Mouse (Mus musculus) hindbrain, embryonic 14.5 days (tissue): ENCODE results near the gene Stard3. TPM values are rescaled to one million over a fixed set of nuclear protein-coding genes. Genes with fewer than 3 reads are reported as not detected.
A peak's percentile ranks its signal among the peaks of the same experiment; 100 is the strongest.

ENCODE experiments used
- ATAC-seq: fragments of 200-750 bp; cut with Nextera tagmentation; 2 replicates; pipeline ENCODE4 v1.8.0; 2017; ENCODE audit warnings: moderate number of reproducible peaks, mild to moderate bottlenecking, moderate TSS enrichment, moderate library complexity; ENCODE audit not compliant: low FRiP score
- DNase-seq: peaks from one replicate; pipeline ENCODE4 v3.0.0-alpha.2; 2015; ENCODE audit warnings: low spot score
- H3K27ac ChIP-seq: fragments of 300-500 bp; sonication (generic); 2 replicates; pipeline ENCODE4 v1.5.1; 2014; ENCODE audit warnings: mild to moderate bottlenecking, moderate library complexity
- H3K27me3 ChIP-seq: fragments of 300-500 bp; sonication (generic); 2 replicates; pipeline ENCODE4 v1.6.1; 2014; ENCODE audit warnings: mild to moderate bottlenecking, low read length, mixed read lengths; ENCODE audit not compliant: control insufficient read depth, insufficient read depth
- H3K36me3 ChIP-seq: fragments of 300-500 bp; sonication (generic); replicated peaks from 2 replicates; pipeline ENCODE4 v1.6.1; 2014; ENCODE audit not compliant: control insufficient read depth, insufficient read depth
- H3K4me1 ChIP-seq: fragments of 300-500 bp; sonication (generic); replicated peaks from 2 replicates; pipeline ENCODE4 v1.6.1; 2014; ENCODE audit warnings: antibody characterized with exemption, low read length, mixed read lengths; ENCODE audit not compliant: control insufficient read depth, insufficient read depth
- H3K4me2 ChIP-seq: fragments of 300-500 bp; sonication (generic); replicated peaks from 2 replicates; pipeline ENCODE4 v1.6.1; 2014; ENCODE audit warnings: mild to moderate bottlenecking, moderate library complexity
- H3K4me3 ChIP-seq: fragments of 300-500 bp; sonication (generic); replicated peaks from 2 replicates; pipeline ENCODE4 v1.5.1; 2014; ENCODE audit warnings: mild to moderate bottlenecking, low read length
- H3K9ac ChIP-seq: fragments of 300-500 bp; sonication (generic); 2 replicates; pipeline ENCODE4 v1.6.1; 2014
- H3K9me3 ChIP-seq: fragments of 300-500 bp; sonication (generic); 2 replicates; pipeline ENCODE4 v1.6.1; 2016; ENCODE audit warnings: low read length; ENCODE audit not compliant: control insufficient read depth
- WGBS: fragments of 180-500 bp; shearing (Covaris S2); extraction: QIAGEN DNeasy Blood & Tissue Kit; methylation state at CpG from one replicate; pipeline ENCODE4 v1.1.7; 2014; 5-methylcytosine and 5-hydroxymethylcytosine counted together
- polyA plus RNA-seq: library from polyadenylated mRNA; unstranded; fragments of >200 nt; fragmentation: Nextera tagmentation; extraction: Ambion mirVana; gene quantifications from 2 replicates; pipeline ENCODE4 v1.2.1, GENCODE M21; 2014

Stard3 gene
- polyA plus RNA-seq = 33.9 and 36.8 TPM in 2 replicates

DNA sequence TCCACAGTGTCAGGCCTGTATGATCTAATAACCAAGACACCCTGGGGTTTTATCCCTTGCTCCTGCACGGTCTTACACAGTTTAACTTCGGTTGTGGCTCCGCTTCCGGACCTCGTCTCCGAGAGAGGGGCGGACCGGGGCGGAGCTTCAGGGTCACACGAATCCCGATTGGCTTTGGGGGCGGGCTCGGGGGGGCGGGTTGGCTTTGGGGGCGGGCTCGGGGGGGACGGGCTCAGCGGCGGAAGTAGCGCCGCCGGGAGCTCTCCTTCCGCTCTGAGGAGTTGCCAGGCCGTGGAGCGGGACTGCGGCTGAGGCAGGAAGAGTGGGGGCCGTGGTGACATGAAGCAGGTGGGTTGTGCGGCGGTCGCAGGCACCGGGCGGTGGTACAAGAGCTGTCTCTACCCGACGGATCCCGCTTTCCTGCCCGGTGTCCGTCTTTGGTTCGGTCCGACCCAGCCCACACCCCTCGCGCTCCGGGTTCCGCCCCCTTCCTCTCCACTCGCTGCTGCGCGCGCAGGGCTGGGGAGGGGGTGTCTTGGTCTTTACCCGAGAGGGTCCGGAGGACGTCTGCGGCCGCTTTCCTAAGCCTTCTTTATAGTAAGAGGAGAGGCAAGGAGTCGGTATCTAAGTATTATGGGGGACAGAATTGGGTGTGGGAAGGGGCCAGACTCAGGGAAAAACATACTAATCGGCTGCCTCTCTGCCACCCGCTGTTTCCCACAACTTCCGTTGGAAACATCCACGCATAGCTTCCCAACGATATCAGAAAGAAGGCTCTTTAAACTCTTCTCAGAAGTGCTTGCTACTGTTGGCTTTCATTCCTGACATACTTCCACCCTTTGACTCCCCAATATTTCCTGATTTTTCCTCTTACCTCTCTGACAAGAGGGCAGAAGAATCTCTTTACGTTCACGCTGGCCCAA lies at the start of gene Stard3:
Stard3 (plus strand) TSS at position 208 of the 923 bp plus-strand sequence.
- Histone ChIP-seq H3K4me2 (peak within 1 kb of the TSS; percentile 93), H3K36me3 (no peaks in the 10 kb centered on the region), H3K27me3 (0 out of 2 replicates have a peak, but pooled peaks cover 5% of the 10 kb centered on the region), H3K9me3 (no peaks in the 10 kb centered on the region), H3K4me1 (peaks cover 30% of the 10 kb centered on the region), H3K27ac (peak within 1 kb of the TSS; percentile 85), H3K9ac (peak within 1 kb of the TSS; percentile 74), H3K4me3 (peak within 1 kb of the TSS; percentile 72)
- DNase-seq = peak; percentile 90
- peak; percentile 86 for ATAC-seq
- WGBS = under 1% methylated on average over 59 of the region's 60 CpGs

- DNase-seq (peak; percentile 65), ATAC-seq (no peak)
- Histone ChIP-seq H3K9me3 (no peaks in the 10 kb centered on the region), H3K36me3 (no peaks in the 10 kb centered on the region), H3K4me3 (no peak overlapping the region), H3K27ac (no peak overlapping the region), H3K27me3 (peaks cover 83% of the 10 kb centered on the region), H3K4me1 (0 out of 2 replicates have a peak, but pooled peaks cover 4% of the 10 kb centered on the region), H3K9ac (no peak overlapping the region), H3K4me2 (peak overlapping the region; percentile 17)
- 2% methylated on average over 26 of the region's 26 CpGs for WGBS
Measured at GRCm38 (mm10) chr11:98313790-98314323, 44.3 kb upstream of the Stard3 start.

DNA sequence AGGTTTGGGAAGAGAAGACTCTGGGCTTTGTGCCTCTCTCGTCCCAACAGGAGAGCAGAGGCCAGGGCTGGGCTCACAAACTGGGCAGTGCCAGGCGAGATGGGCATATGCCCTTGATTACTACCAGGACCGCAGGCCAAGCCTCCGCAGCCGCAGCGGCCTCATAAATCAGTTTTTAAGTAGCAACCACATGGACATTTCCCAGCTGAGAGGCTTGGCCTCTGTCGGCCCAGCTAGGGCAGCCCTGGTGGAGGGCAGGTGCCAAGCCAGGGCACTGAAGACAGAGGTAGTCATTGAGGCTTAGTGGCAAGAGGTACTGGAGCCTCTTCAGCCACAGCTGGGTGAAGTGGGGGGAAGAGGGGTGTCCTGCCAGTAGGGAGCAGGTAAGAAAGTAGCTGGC lies 40.7 kb upstream of the Stard3 start:
- H3K27ac ChIP-seq = no peak overlapping the region
- 3% methylated on average over 7 of the region's 7 CpGs for WGBS
- H3K9ac ChIP-seq = no peak overlapping the region
- peaks cover 94% of the 10 kb centered on the region for H3K27me3 ChIP-seq
- no peak overlapping the region for H3K4me2 ChIP-seq
- no peaks in the 10 kb centered on the region for H3K36me3 ChIP-seq
- ATAC-seq (no peak), DNase-seq (no peak)
- 0 out of 2 replicates have a peak, but pooled peaks cover 9% of the 10 kb centered on the region for H3K4me1 ChIP-seq
- H3K9me3 ChIP-seq = no peaks in the 10 kb centered on the region
- no peak overlapping the region for H3K4me3 ChIP-seq

- Histone ChIP-seq H3K9ac (no peak overlapping the region), H3K4me1 (0 out of 2 replicates have a peak, but pooled peaks cover 9% of the 10 kb centered on the region), H3K9me3 (no peaks in the 10 kb centered on the region), H3K4me3 (no peak overlapping the region; the same call in 1 of the 2 replicates), H3K27ac (peak overlapping the region; percentile 52; the same call in 1 of the 2 replicates), H3K4me2 (peak overlapping the region; percentile 11; the same call in 1 of the 2 replicates), H3K36me3 (no peaks in the 10 kb centered on the region), H3K27me3 (peaks cover 97% of the 10 kb centered on the region)
- ATAC-seq = no peak
- DNase-seq = no peak
- 2% methylated on average over 14 of the region's 14 CpGs for WGBS
Measured at GRCm38 (mm10) chr11:98318421-98319116, 39.6 kb upstream of the Stard3 start.

DNA sequence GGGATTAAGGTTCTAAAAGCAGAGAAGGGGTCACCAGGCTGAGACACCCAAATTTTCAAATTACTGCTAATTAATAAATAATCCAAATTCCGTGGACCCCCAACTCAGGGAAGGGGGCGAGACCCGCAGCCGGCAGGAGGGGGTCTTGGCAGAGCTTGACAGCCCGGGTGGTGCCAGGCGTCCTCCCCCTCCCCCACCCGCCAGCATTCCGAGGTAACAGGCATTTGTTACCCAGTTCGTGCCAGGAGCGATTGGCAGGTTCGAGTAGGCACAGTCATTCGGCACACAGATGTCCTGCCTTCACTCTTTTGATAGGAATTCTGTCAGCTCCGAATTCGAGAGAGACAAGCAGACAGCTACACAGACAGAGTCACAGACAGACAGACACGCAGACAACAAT lies 39.0 kb upstream of the Stard3 start:
- Histone ChIP-seq H3K27me3 (peaks cover 97% of the 10 kb centered on the region), H3K4me2 (peak overlapping the region; percentile 11; the same call in 1 of the 2 replicates), H3K4me3 (no peak overlapping the region), H3K27ac (peak overlapping the region; percentile 58), H3K36me3 (no peaks in the 10 kb centered on the region), H3K9me3 (no peaks in the 10 kb centered on the region), H3K9ac (no peak overlapping the region), H3K4me1 (0 out of 2 replicates have a peak, but pooled peaks cover 9% of the 10 kb centered on the region)
- no peak for DNase-seq
- no peak for ATAC-seq
- 1% methylated on average over 15 of the region's 15 CpGs for WGBS

DNA sequence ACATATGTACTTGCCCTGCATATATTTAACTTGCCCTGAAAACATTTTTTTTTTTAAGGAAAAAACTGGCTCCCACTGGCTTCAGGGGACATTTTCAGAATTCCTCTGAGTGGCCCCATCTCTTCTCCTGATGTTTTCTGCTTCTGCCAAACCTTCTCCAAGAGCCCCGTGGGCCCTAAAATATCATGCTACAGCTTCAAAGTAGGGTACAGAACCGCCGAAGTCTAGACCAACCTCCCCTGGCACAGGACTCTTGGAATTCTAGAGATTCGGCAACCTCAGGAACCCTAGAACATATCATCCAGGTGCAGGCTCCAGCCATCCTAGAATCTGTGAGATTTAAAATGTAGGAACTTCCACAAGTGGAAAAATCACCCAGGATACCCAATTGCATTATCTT lies 38.6 kb upstream of the Stard3 start:
- 0 out of 2 replicates have a peak, but pooled peaks cover 9% of the 10 kb centered on the region for H3K4me1 ChIP-seq
- 10% methylated on average over 4 of the region's 4 CpGs for whole genome bisulfite sequencing
- H3K27ac ChIP-seq = peak overlapping the region; percentile 58; the same call in 1 of the 2 replicates
- H3K4me2 ChIP-seq = peak overlapping the region; percentile 11; the same call in 1 of the 2 replicates
- H3K9me3 ChIP-seq = no peaks in the 10 kb centered on the region
- DNase-seq (no peak), ATAC-seq (no peak)
- H3K4me3 ChIP-seq = no peak overlapping the region
- H3K36me3 ChIP-seq = no peaks in the 10 kb centered on the region
- H3K9ac ChIP-seq = no peak overlapping the region
- peaks cover 97% of the 10 kb centered on the region for H3K27me3 ChIP-seq

DNA sequence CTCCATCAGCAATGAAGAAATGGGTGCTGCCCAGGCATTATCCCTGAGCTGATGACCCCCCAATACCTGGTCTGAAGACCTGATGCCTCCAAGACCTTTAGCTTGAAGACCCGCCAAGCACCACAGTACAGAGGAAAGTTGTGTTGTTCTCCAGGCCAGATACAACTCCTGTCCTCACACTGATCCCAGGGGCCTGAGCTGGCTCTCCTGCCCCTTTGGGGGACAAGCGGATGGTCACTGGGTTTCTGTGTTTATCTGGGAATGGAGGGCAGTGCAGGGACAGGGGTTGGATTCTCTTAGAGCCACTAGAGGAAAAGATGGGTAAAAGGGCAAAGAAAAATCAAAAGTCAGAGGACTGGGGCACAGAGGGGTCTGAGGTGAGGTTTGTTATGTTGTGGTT lies 38.2 kb upstream of the Stard3 start:
- WGBS = 6% methylated on average over 2 of the region's 2 CpGs
- DNase-seq = no peak
- H3K4me3 ChIP-seq = no peak overlapping the region
- H3K27me3 ChIP-seq = peaks cover 97% of the 10 kb centered on the region
- no peaks in the 10 kb centered on the region for H3K36me3 ChIP-seq
- peak overlapping the region; percentile 32; the same call in 1 of the 2 replicates for H3K4me2 ChIP-seq
- no peaks in the 10 kb centered on the region for H3K9me3 ChIP-seq
- H3K27ac ChIP-seq = peak overlapping the region; percentile 58; the same call in 1 of the 2 replicates
- ATAC-seq = no peak
- H3K4me1 ChIP-seq = 0 out of 2 replicates have a peak, but pooled peaks cover 9% of the 10 kb centered on the region
- H3K9ac ChIP-seq = no peak overlapping the region

DNA sequence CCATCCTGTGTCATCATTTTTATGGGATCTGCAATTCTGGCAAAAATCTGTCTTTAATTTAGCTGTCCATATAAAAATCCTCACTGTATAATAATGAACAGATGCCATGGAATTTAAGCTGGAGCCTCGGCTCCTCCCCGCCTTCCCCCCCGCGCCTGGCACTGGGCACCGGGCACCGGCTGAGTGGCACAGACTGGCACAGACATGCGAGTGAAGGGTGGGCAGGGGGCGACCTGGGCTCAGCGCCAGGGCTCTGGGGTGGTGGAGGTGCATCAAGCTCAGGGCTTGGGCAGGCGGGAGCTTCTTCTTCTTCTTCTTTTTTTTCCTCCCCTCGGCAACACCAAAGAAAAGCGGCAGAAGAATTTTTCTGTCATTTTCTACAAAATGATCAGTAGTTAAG lies 37.8 kb upstream of the Stard3 start:
- Histone ChIP-seq H3K4me1 (0 out of 2 replicates have a peak, but pooled peaks cover 9% of the 10 kb centered on the region), H3K9ac (no peak overlapping the region), H3K4me2 (peak overlapping the region; percentile 32), H3K27ac (peak overlapping the region; percentile 58), H3K4me3 (no peak overlapping the region), H3K9me3 (no peaks in the 10 kb centered on the region), H3K36me3 (no peaks in the 10 kb centered on the region), H3K27me3 (peaks cover 97% of the 10 kb centered on the region)
- 8% methylated on average over 12 of the region's 12 CpGs for WGBS
- no peak for DNase-seq
- no peak for ATAC-seq
